Mouse (Mus musculus) Patski (cell line): ENCODE measurements around the gene Fezf2. TPM values are rescaled to one million over a fixed set of nuclear protein-coding genes. Genes with fewer than 3 reads are reported as not detected.

Experiments
- ATAC-seq: fragments of 100-300 bp; one replicate; pipeline ENCODE4 v1.8.0; 2021
- CTCF ChIA-PET: fragments of 350-600 bp; sonication (Branson Sonifier 250); formaldehyde crosslinking; loops from one replicate; lab custom pipeline; 2022; ENCODE audit warnings: inconsistent platforms; lab: Charles Lee
- POLR2A ChIA-PET: fragments of 350-600 bp; sonication (Branson Sonifier 250); formaldehyde crosslinking; loops from one replicate; lab custom pipeline; 2022; ENCODE audit warnings: antibody characterized with exemption, inconsistent platforms; lab: Charles Lee
- DNase-seq: peaks from one replicate; pipeline ENCODE4 v3.0.0-alpha.2; 2011; ENCODE audit warnings: low read depth, low spot score
- H3K27me3 ChIP-seq: fragments of 371-371 bp; one replicate; pipeline ENCODE4 v1.5.1; 2021
- CTCF ChIP-seq: fragments of 100-300 bp; IDR thresholded peaks from one replicate; pipeline ENCODE4 v1.5.1; 2021
- in situ Hi-C: fragments of 300-500 bp; cut with MboI; formaldehyde crosslinking; loops from 3 replicates; pipeline ENCODE4 v1.11.1; 2018; ENCODE audit warnings: low pct_unique_long_range_greater_than_20kb, mixed read lengths
- polyA plus RNA-seq: library from polyadenylated mRNA; unstranded; gene quantifications from one replicate; pipeline ENCODE4 v1.2.3, GENCODE M21; 2021

Gene Fezf2
- polyA plus RNA-seq, 1 experiment from 2014 or later: not detected

GRCm38 (mm10) chr14:12303106-12303505, 44.9 kb downstream of the Fezf2 start:
- H3K27me3 ChIP-seq: peaks cover 11% of the 10 kb centered on the region
- peak; percentile 77 for ATAC-seq
- no peak for TF ChIP-seq CTCF
- in situ Hi-C loops: no loop called here
- CTCF ChIA-PET: interaction anchor here (1.3 to 1.4 kb wide), 2 partner anchors 19 to 89 kb away, joined by 3 read pairs; no protein-coding TSS in a partner anchor
- POLR2A ChIA-PET: interaction anchor here (1.1 kb wide), 1 partner anchor 53 kb away, joined by 5 read pairs; no protein-coding TSS in a partner anchor
- DNase-seq: peak; percentile 68

- H3K27me3 ChIP-seq: peaks cover 8% of the 10 kb centered on the region
- ChIA-PET CTCF (no interaction called here), POLR2A (no interaction called here)
- in situ Hi-C loops: no loop called here
- no peak for ATAC-seq
- TF ChIP-seq CTCF: peak; percentile 53
- no peak for DNase-seq
These were observed 47.3 kb downstream of the Fezf2 start for GRCm38 (mm10) chr14:12300677-12301076.

- ATAC-seq: no peak
- no peak for TF ChIP-seq CTCF
- ChIA-PET CTCF (no interaction called here), POLR2A (no interaction called here)
- no peak for DNase-seq
- in situ Hi-C loops: no loop called here
- H3K27me3 ChIP-seq: peaks cover 8% of the 10 kb centered on the region
These were observed 47.7 kb downstream of the Fezf2 start for GRCm38 (mm10) chr14:12300275-12300674.

- POLR2A ChIA-PET: no interaction called here
- in situ Hi-C loops: loop anchor here (5.0 to 25.0 kb wide), 2 partner anchors 233 to 362 kb away; no protein-coding TSS in a partner anchor
- peaks cover 2% of the 10 kb centered on the region for H3K27me3 ChIP-seq
- CTCF ChIA-PET: no interaction called here
- DNase-seq: no peak
- no peak for TF ChIP-seq CTCF
- ATAC-seq: no peak
These were observed 48.3 kb downstream of the Fezf2 start for GRCm38 (mm10) chr14:12299654-12300053.

- ChIA-PET POLR2A (no interaction called here), CTCF (no interaction called here)
- in situ Hi-C loops: loop anchor here (5.0 to 25.0 kb wide), 2 partner anchors 233 to 362 kb away; no protein-coding TSS in a partner anchor
- no peaks in the 10 kb centered on the region for H3K27me3 ChIP-seq
- ATAC-seq (no peak), DNase-seq (no peak)
- no peak for TF ChIP-seq CTCF
These were observed 48.8 kb downstream of the Fezf2 start for GRCm38 (mm10) chr14:12299171-12299570.

GRCm38 (mm10) chr14:12296391-12296790, 51.6 kb downstream of the Fezf2 start:
- ChIA-PET CTCF (interaction anchor here (1.5 kb wide), 1 partner anchor 33 kb away, joined by 3 read pairs; no protein-coding TSS in a partner anchor), POLR2A (no interaction called here)

More at GRCm38 (mm10) chr14:12296391-12296790, 51.6 kb downstream of the Fezf2 start:
- H3K27me3 ChIP-seq: no peaks in the 10 kb centered on the region
- DNase-seq (no peak), ATAC-seq (no peak)
- TF ChIP-seq CTCF: no peak
- in situ Hi-C loops: loop anchor here (5.0 to 25.0 kb wide), 2 partner anchors 236 to 359 kb away; no protein-coding TSS in a partner anchor

Other genes with a start within 250 kb of the Fezf2 start
- gene Gm49355, start 64.2 kb downstream of the Fezf2 start, polyA plus RNA-seq: 0.10 TPM
- gene 3830406C13Rik, start 64.0 kb downstream of the Fezf2 start, polyA plus RNA-seq: 37.8 TPM